Mouse (Mus musculus) fat pad, adult 2 months (tissue): ENCODE measurements around the gene Mphosph9.

ENCODE experiments used
- DNase-seq: peaks from one replicate; pipeline ENCODE4 v3.0.0-alpha.2; 2011; ENCODE audit warnings: low read depth, low spot score; ENCODE audit errors: extremely low read depth

Gene Mphosph9

GRCm38 (mm10) chr5:124241686-124242444 is 85.9 kb downstream of the Mphosph9 start:
- no peak for DNase-seq

- DNase-seq, result no peak
Observed at GRCm38 (mm10) chr5:124240841-124241685, 86.7 kb downstream of the Mphosph9 start.

- DNase-seq, result no peak
Observed at GRCm38 (mm10) chr5:124236180-124236579, 91.6 kb downstream of the Mphosph9 start.

- DNase-seq, result no peak
Observed at GRCm38 (mm10) chr5:124234778-124235177, 93.0 kb downstream of the Mphosph9 start.

GRCm38 (mm10) chr5:124233874-124234661 is 93.7 kb downstream of the Mphosph9 start:
- no peak for DNase-seq

- DNase-seq, result no peak
Observed at GRCm38 (mm10) chr5:124233144-124233465, 94.7 kb downstream of the Mphosph9 start.

GRCm38 (mm10) chr5:124232360-124233143 is 95.2 kb downstream of the Mphosph9 start:
- no peak for DNase-seq

- DNase-seq, result no peak
Observed at GRCm38 (mm10) chr5:124230461-124230860, 97.3 kb downstream of the Mphosph9 start.

- DNase-seq, result no peak
Observed at GRCm38 (mm10) chr5:124227193-124227592, 100.6 kb downstream of the Mphosph9 start.

- DNase-seq, result no peak
Observed at GRCm38 (mm10) chr5:124226494-124226893, 101.3 kb downstream of the Mphosph9 start.

- DNase-seq, result no peak
Observed at GRCm38 (mm10) chr5:124225891-124226290, 101.9 kb downstream of the Mphosph9 start.

GRCm38 (mm10) chr5:124224321-124225092 is 103.3 kb downstream of the Mphosph9 start:
- no peak for DNase-seq

GRCm38 (mm10) chr5:124223574-124223973 is 104.2 kb downstream of the Mphosph9 start:
- DNase-seq, result no peak

- DNase-seq, result no peak
Observed at GRCm38 (mm10) chr5:124222696-124223095, 105.1 kb downstream of the Mphosph9 start.

- no peak for DNase-seq
Observed at GRCm38 (mm10) chr5:124221736-124222040, 106.1 kb downstream of the Mphosph9 start.

- DNase-seq, result no peak
Observed at GRCm38 (mm10) chr5:124221037-124221735, 106.6 kb downstream of the Mphosph9 start.

- no peak for DNase-seq
Observed at GRCm38 (mm10) chr5:124220551-124220950, 107.2 kb downstream of the Mphosph9 start.

GRCm38 (mm10) chr5:124219431-124219830 is 108.3 kb downstream of the Mphosph9 start:
- DNase-seq, result no peak

GRCm38 (mm10) chr5:124218986-124219385 is 108.8 kb downstream of the Mphosph9 start:
- DNase-seq, result no peak
